Mouse (Mus musculus) neural tube, embryonic 14.5 days (tissue): Measurements from ENCODE around the gene Kif21b. TPM values are rescaled to one million over a fixed set of nuclear protein-coding genes. Genes with fewer than 3 reads are reported as not detected.

Experiments used
- ATAC-seq: fragments of 200-750 bp; cut with Nextera tagmentation; 2 replicates; pipeline ENCODE4 v1.8.0; 2017; ENCODE audit warnings: low read depth, mild to moderate bottlenecking, moderate TSS enrichment, moderate library complexity
- H3K27ac ChIP-seq: fragments of 300-500 bp; sonication (generic); 2 replicates; pipeline ENCODE4 v1.5.1; 2014; ENCODE audit warnings: low read depth, mild to moderate bottlenecking, control low read depth, low read length, moderate library complexity, mixed read lengths
- H3K27me3 ChIP-seq: fragments of 300-500 bp; sonication (generic); 2 replicates; pipeline ENCODE4 v1.6.1; 2014; ENCODE audit warnings: low read length; ENCODE audit not compliant: control insufficient read depth, insufficient read depth
- H3K36me3 ChIP-seq: fragments of 300-500 bp; sonication (generic); 2 replicates; pipeline ENCODE4 v1.6.1; 2014; ENCODE audit warnings: low read length, mixed read lengths; ENCODE audit not compliant: control insufficient read depth, insufficient read depth
- H3K4me1 ChIP-seq: fragments of 300-500 bp; sonication (generic); 2 replicates; pipeline ENCODE4 v1.6.1; 2014; ENCODE audit warnings: low read length; ENCODE audit not compliant: control insufficient read depth, insufficient read depth
- H3K4me2 ChIP-seq: fragments of 300-500 bp; sonication (generic); 2 replicates; pipeline ENCODE4 v1.6.1; 2014; ENCODE audit warnings: mild to moderate bottlenecking, low read depth, low read length, control low read depth
- H3K4me3 ChIP-seq: fragments of 300-500 bp; sonication (generic); 2 replicates; pipeline ENCODE4 v1.5.1; 2014; ENCODE audit warnings: low read depth, low read length, control low read depth, mixed read lengths
- H3K9ac ChIP-seq: fragments of 300-500 bp; sonication (generic); replicated peaks from 2 replicates; pipeline ENCODE4 v1.6.1; 2014; ENCODE audit warnings: low read depth, mild to moderate bottlenecking, control low read depth, low read length, mixed read lengths
- H3K9me3 ChIP-seq: fragments of 300-500 bp; sonication (generic); 2 replicates; pipeline ENCODE4 v1.6.1; 2016; ENCODE audit warnings: low read length; ENCODE audit not compliant: control insufficient read depth
- WGBS: fragments of 180-500 bp; shearing (Covaris S2); extraction: QIAGEN DNeasy Blood & Tissue Kit; methylation state at CpG from one replicate; pipeline ENCODE4 v1.1.7; 2014; 5-methylcytosine and 5-hydroxymethylcytosine counted together
- polyA plus RNA-seq: library from polyadenylated mRNA; unstranded; fragments of >200 nt; fragmentation: Nextera tagmentation; extraction: Ambion mirVana; gene quantifications from 2 replicates; pipeline ENCODE4 v1.2.1, GENCODE M21; 2014

Gene Kif21b
- polyA plus RNA-seq, 1 experiment from 2014 or later, result 54.5 TPM

DNA sequence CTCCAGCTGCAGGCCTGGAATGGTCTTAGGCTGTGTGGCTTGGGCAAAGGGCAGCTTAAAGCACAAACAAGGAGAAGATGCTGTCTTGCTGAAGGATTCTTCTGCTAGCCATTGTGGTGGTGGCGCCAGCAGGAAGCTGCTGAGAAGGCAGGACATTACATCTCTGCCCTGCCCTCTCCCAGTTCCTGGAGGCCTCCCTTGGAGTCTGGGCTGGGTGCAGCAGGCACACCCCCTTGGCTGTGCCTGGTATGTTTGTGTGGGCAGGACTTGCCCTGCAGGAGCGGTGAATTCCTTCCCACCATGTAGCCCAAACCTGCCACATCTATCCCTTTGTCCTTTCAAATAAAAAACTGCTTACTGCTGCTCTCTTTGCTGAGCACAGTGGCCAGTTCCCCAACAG lies 45.9 kb downstream of the Kif21b start:
- Histone ChIP-seq H3K9me3 (no peaks in the 10 kb centered on the region), H3K4me3 (no peak overlapping the region), H3K4me2 (no peak overlapping the region), H3K9ac (no peak overlapping the region), H3K27ac (no peak overlapping the region), H3K36me3 (peaks cover 34% of the 10 kb centered on the region), H3K4me1 (0 out of 2 replicates have a peak, but pooled peaks cover 11% of the 10 kb centered on the region), H3K27me3 (no peaks in the 10 kb centered on the region)
- WGBS, result 76% methylated on average over 2 of the region's 2 CpGs
- ATAC-seq, result no peak

GRCm38 (mm10) chr1:136178741-136179140 lies 47.6 kb downstream of the Kif21b start:
- Histone ChIP-seq H3K4me3 (no peak overlapping the region), H3K27ac (no peak overlapping the region), H3K9me3 (no peaks in the 10 kb centered on the region), H3K27me3 (no peaks in the 10 kb centered on the region), H3K4me1 (0 out of 2 replicates have a peak, but pooled peaks cover 7% of the 10 kb centered on the region), H3K4me2 (no peak overlapping the region), H3K36me3 (peaks cover 19% of the 10 kb centered on the region), H3K9ac (no peak overlapping the region)
- no peak for ATAC-seq
- WGBS, result 56% methylated on average over 6 of the region's 6 CpGs

GRCm38 (mm10) chr1:136179511-136180001 lies 48.4 kb downstream of the Kif21b start:
- Histone ChIP-seq H3K4me1 (no peaks in the 10 kb centered on the region), H3K4me2 (no peak overlapping the region), H3K9me3 (no peaks in the 10 kb centered on the region), H3K4me3 (no peak overlapping the region), H3K36me3 (peaks cover 11% of the 10 kb centered on the region), H3K9ac (no peak overlapping the region), H3K27ac (no peak overlapping the region), H3K27me3 (no peaks in the 10 kb centered on the region)
- ATAC-seq, result no peak
- WGBS, result 77% methylated on average over 2 of the region's 2 CpGs

DNA sequence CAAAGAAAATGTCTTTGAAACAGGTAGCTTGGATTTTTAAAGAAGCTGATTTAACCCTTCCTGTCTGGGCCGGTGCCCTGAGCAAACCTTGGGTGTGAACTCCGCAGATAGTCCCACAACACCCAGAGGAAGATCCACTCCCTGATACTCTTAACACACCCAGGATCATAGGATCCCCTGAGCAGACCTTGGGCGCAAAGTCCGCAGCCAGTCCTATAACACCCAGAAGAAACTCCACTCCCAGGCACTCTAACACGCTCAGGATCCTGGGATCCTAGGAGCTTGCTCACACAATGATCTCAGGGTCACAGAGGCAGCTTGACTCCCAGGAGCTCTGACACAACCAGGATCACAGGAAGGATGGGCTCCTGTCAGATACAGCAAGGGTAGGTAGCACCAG lies 58.8 kb downstream of the Kif21b start:
- no peaks in the 10 kb centered on the region for H3K36me3 ChIP-seq
- no peak for ATAC-seq
- H3K4me3 ChIP-seq, result no peak overlapping the region
- 93% methylated on average over 5 of the region's 5 CpGs for WGBS
- H3K27me3 ChIP-seq, result no peaks in the 10 kb centered on the region
- no peak overlapping the region for H3K4me2 ChIP-seq
- no peak overlapping the region for H3K27ac ChIP-seq
- H3K9me3 ChIP-seq, result no peaks in the 10 kb centered on the region
- no peak overlapping the region for H3K9ac ChIP-seq
- no peaks in the 10 kb centered on the region for H3K4me1 ChIP-seq

DNA sequence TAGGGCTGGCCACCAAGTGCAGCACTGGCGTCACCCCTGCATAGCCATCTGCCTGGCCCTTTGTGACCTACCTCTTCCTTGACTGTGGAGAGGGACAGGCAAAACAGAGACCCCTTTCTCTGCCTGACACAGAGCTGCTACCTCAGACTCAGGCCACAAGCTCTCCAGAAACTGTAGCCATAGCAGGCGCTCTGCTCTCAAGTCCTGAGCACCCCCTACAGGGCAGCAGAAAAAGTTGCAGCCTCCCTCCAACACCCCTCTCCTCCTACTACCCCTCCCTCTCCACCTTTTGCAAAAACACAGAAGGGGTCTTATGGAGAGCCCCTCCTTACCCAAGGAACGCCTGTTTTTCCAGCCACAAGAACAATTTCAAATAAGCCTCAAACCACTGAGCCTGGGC lies 81.6 kb downstream of the Kif21b start, which contains the start of gene Mroh3:
TSS of gene Mroh3 (minus strand) at position 26 of the 400 bp plus-strand sequence.
- 45% methylated on average over 3 of the region's 3 CpGs for WGBS
- no peaks in the 10 kb centered on the region for H3K9me3 ChIP-seq
- no peaks in the 10 kb centered on the region for H3K36me3 ChIP-seq
- no peak within 1 kb of the TSS for H3K4me3 ChIP-seq
- ATAC-seq, result no peak; the same call in 1 of the 2 replicates
- no peaks in the 10 kb centered on the region for H3K4me1 ChIP-seq
- H3K4me2 ChIP-seq, result no peak within 1 kb of the TSS
- H3K27me3 ChIP-seq, result no peaks in the 10 kb centered on the region
- no peak within 1 kb of the TSS for H3K27ac ChIP-seq
- H3K9ac ChIP-seq, result no peak within 1 kb of the TSS

- Histone ChIP-seq H3K4me3 (no peak overlapping the region), H3K9me3 (no peaks in the 10 kb centered on the region), H3K9ac (no peak overlapping the region), H3K4me1 (no peaks in the 10 kb centered on the region), H3K36me3 (no peaks in the 10 kb centered on the region), H3K27ac (no peak overlapping the region), H3K4me2 (no peak overlapping the region), H3K27me3 (no peaks in the 10 kb centered on the region)
- WGBS, result 89% methylated on average over 15 of the region's 15 CpGs
- ATAC-seq, result no peak
Measured at GRCm38 (mm10) chr1:136214304-136214703, 83.1 kb downstream of the Kif21b start.

- H3K4me2 ChIP-seq, result no peak overlapping the region
- no peaks in the 10 kb centered on the region for H3K4me1 ChIP-seq
- no peak overlapping the region for H3K9ac ChIP-seq
- 88% methylated on average over 10 of the region's 10 CpGs for WGBS
- H3K27me3 ChIP-seq, result no peaks in the 10 kb centered on the region
- H3K27ac ChIP-seq, result no peak overlapping the region
- no peaks in the 10 kb centered on the region for H3K36me3 ChIP-seq
- ATAC-seq, result no peak
- H3K4me3 ChIP-seq, result no peak overlapping the region
- no peaks in the 10 kb centered on the region for H3K9me3 ChIP-seq
Measured at GRCm38 (mm10) chr1:136220037-136220871, 89.1 kb downstream of the Kif21b start.

DNA sequence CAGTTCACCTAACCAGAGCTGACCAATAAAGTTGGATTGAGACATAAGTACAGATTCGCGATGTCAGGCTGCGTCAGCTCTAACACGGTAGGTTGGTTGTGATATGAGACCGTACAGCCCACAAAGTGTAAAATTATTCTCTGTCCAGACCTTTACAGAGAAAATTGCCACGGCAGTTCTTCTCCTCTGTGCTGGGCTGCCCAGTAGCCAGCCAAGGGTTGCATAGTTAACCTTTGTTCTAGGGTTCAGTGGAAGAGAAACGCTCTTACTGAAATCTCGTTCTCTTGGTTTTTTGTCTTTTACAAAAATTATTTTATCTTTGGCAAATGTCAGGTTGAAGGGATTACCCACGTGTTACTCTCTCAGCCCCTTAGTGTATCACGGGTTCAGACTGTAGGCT lies 91.2 kb downstream of the Kif21b start:
- Histone ChIP-seq H3K27me3 (no peaks in the 10 kb centered on the region), H3K4me2 (no peak overlapping the region), H3K27ac (no peak overlapping the region), H3K36me3 (no peaks in the 10 kb centered on the region), H3K4me3 (no peak overlapping the region), H3K9ac (no peak overlapping the region), H3K9me3 (no peaks in the 10 kb centered on the region), H3K4me1 (no peaks in the 10 kb centered on the region)
- ATAC-seq, result no peak
- whole genome bisulfite sequencing, result 90% methylated on average over 10 of the region's 10 CpGs

DNA sequence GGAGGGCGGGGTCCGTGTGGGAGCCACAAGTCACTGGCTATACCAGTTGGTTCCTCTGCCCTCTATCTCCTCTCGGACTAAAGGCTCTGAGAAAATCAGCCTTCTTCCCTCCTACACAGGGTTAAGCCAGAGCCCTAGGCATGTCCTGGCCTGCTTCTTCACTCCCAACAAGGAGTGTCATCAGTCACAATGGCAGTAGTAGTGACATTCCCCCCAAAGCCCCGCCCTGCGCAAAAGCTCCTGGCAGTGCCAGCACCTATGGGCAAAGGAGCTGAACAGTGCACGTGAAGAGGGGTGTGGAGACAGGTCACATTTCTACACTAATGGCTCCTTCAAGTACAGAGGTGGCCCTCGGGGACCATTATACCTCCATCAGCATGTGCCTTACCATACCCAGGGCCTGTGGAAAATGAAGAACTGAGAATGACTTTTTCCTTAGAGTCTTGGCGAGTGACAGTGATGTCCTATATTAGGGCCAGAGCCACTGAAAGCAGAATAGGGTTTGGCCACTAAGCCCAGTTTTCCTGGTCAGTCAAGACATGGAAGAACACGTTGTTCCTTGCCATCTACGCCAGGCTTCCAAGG lies 92.7 kb downstream of the Kif21b start:
- H3K4me1 ChIP-seq, result peaks cover 8% of the 10 kb centered on the region
- H3K9me3 ChIP-seq, result no peaks in the 10 kb centered on the region
- no peaks in the 10 kb centered on the region for H3K36me3 ChIP-seq
- no peak overlapping the region for H3K4me3 ChIP-seq
- no peak for ATAC-seq
- H3K27ac ChIP-seq, result no peak overlapping the region
- WGBS, result 87% methylated on average over 10 of the region's 10 CpGs
- no peak overlapping the region for H3K4me2 ChIP-seq
- H3K9ac ChIP-seq, result no peak overlapping the region
- no peaks in the 10 kb centered on the region for H3K27me3 ChIP-seq
